Mouse (Mus musculus) cerebellum, adult 8-10 months (tissue): Measurements from ENCODE around the gene Crocc.

Source experiments
- DNase-seq: peaks from one replicate; pipeline ENCODE4 v3.0.0; 2022

Crocc gene

DNA sequence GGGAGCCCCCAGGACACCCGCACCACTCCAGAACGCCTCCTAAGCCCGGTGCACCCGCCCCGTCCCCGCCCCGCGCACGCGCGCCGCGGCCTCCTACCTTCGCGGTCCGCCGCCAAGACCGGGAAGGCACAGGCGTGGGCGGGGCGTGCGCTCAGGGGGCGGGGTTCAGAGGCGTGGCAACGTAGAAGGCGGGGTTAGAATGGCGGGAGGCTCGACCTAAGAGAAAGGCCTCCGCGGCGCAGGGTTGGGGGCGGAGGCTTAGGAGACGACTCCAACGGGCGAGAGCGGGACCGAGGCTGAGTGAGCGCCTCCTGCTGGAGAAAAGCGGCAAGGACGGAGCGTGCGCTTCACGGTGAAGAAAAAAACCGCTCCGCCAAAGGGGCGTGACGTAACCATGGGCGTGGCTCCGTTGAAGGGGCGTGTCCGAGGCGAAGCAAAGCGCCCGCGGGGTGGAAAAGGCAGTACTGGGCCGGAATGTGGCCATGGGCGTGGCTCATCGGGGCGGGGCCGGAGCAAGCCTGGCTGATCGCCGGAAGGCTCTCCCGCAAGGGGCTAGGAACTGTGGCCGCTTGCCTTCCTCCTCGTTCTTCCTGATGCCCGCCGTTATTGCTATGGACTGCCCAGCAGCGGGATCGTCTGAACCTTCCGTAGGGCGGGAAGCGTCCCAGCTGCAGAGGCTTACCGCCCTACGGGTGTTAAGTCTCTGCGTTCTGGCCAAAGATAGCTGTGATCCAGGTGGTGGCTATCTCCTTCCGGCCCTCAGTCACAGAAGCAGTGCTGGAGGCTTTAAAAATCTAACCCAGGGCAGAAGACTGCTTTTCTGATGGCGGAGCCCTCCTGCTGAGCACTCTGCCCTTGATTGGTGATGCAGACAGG is at the start of gene Crocc:
Gene Crocc, minus strand, starts transcription at position 125 of the 876 bp plus-strand sequence.
- peak; percentile 99 for DNase-seq

DNA sequence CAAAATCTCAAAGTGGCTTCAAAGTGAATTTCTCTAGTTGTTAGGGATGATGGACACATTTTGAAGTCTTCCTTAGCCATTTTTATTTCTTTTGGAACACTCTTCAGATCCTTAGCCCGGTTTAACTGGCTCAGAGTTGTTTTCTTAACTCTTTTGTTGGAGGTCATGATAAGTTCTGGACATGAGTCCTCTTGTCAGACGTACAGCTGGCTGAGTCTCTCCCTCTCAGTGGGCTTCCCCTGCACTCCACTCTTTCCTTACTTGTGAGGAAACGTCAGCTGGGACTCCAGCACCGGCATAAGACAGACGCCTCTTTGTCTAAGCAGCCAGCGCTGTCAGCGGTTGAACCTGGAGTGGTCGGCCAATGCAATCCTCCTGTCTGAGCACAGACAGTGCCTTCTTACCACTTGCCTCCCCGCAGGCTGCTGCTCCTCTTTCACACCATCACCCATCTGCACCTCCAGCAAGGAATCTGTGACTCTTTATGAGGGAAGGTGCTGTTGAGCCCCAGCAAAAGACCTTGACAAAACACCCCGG is 47.9 kb upstream of the Crocc start:
- no peak for DNase-seq

DNA sequence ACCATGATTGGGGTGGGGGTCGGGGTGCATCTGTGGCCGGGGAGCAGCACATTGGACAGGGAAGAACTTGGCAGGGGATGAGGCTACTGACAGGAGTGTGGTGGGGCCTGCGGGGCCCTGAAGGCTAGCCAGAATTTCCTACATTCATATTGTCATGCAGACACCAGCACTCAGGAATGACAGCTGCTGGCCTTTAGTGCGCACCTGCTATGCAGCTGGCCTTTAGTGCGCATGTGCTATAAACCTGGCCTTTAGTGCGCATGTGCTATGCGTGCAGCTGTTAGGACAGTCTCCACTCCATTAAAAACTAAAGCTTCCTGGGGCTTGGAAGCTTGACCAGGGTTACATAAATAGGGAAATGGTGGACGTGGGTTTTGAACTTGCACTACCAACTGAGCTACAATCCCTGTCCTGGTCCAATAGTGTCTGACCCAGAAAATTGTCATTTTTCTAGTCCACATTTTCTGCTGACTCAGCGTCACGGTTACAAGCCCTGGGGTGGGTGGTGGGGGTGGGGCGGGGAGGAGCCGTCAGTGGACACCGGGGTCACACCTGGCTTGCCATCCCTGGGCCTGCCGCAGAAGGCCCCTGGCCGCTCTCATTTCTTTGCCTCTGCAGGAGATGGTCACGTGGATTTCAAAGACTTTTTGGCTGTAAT is 46.3 kb upstream of the Crocc start:
- DNase-seq: no peak

DNA sequence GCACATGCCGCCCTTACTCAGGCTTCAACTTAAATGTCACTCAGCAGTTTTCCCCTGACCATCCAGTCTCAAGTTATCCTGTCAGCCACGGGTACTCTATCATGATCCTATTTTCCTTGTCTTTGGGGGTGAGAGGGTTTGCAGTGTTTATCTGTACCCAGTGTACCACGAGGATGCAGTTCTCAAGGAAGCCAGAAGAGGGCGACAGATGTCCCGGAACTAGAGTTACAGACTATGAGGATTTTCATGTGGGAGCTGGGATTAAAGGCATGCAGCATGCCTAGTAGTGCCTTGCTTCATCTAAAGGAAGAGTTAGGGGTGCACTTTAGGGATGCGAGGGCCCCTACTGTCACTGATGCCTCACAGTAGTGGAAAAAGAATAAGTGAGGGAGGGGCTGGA is 41.5 kb upstream of the Crocc start:
- DNase-seq: no peak

DNA sequence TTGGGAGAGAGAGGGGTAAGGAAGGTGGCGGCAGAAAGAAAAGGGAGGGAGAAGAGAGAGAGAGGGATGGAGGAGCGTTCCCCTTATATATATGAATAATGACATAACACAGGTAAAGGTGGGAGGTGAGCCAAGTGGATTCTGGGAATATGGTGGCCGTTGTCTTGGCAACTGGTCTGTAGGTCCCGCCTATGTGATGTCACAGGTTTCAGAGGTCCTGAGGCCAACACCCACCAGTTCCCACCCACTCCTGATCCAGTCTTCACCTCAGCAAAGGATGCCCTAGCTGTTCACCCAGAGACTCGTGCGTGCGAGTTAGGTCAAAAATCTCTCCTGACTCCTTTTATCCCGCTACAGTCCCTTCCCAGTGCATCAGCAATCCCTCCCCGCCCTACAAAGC is 40.9 kb upstream of the Crocc start:
- no peak for DNase-seq

DNA sequence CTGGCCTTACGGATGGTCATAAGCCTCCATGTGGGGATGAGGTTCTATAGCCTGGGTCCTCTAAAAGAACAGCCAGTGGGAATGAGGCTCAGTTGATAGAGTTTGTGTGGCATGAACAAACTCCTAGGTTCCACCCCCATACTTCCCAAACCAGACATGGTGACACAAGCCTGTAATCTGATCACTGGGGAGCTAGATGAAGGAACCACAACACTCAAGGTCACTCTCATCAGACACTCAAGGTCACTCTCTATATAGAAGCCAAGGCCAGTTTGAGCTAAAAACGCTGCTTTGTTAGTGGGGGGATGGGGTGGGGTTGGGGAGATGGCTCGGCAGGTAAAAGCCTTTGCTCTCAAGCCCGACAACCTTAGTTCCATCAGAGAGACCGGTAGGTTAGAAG is 39.6 kb upstream of the Crocc start:
- DNase-seq: no peak

DNA sequence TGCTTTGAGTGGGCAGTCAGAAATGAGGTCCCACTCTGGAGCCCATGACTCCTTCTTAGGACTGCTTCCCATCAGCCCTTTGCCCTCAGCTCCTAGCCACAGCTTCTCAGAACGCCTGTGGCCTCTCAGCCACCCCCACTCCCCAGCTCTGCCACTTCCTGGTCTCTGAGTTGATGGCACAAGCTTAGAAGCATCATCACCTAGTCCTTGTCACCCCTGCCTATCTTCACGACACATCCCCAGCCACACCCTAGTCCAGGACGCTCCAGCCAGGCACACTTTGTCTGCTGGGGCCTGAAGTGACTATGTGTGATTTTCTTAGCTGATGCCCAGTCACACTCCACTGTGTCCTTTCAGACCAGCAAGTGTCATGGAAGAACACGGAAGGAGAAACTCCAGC is 38.6 kb upstream of the Crocc start:
- DNase-seq: no peak

DNA sequence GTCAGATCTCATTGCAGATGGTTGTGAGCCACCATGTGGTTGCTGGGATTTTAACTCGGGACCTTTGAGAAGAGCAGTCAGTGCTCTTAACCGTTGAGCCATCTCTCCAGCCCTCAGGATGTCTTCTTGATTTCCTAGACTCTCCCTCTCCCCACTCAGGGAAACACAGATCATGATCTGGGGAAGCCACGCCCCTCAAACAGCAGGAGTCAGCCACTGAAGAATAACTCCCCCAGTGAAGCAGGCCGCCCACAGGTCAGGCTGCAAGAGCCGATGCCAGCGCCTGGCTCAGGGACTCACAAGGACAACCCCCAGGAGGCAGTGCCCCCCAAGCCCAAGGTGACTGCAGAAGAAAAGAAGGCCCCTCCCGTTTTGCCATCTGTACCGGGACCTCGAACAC is 36.4 kb upstream of the Crocc start:
- DNase-seq: no peak

DNA sequence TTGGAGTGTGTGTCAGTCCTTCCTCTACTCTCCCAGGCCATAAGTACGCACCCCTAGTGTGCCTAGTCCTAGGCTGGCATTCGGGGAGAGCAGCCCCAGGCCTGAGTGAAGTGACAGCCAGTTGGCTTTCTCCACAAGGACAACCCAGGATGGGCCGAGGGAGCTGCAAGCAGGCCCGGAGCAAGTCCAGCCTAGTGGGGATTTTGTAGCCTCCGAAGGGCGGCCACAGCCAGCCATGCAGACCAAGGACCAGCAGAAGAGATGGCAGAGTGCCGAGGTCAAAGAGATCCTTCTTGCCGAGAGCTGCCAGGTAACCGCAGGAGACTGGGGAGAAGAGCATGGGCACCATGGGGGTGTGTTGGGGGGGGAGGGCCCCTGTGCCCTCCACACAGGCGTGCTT is 34.7 kb upstream of the Crocc start:
- DNase-seq: no peak

DNA sequence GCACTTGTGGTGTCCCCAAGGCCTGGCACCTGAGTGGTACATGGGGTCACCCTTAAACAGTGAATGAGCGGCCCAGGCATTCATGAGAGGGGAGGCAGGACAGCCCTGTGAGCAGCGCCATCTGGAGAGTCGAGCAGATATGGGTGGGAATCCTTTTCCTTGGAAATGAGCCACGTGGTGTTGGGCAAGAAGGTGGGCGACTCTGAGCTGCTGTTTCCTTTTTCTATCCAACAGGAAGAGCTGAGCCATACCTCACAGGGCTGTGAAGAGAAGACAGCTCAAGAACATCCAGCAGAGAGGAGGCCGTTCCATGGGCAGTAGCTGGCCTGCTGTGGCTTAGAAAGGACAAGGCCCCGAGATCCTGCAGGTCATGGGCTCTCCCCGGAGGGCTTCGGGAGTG is 28.4 kb upstream of the Crocc start:
- DNase-seq: no peak

DNA sequence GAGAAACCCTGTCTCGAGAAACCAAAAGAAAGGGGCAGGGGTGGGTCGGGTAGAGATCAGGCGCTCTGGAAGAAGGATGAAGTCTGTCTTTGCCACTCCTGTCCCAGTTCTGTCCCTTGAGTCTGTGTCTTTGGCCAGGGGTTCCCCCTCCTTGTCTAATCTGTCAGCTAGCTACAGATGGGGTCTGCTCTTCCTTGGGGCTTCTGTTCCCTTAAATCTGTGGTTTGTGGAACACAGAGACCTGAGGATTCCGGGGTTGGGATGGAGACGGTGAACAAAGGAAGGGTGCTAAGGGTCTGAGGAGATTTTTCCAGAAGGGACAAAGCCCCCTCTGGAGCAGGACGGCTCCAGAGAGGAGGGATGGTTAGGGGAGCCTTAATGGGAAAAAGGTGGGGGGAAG is 27.7 kb upstream of the Crocc start, which contains the start of gene Spata21:
Gene Spata21, plus strand, starts transcription at position 301 of the 400 bp plus-strand sequence.
- no peak for DNase-seq

DNA sequence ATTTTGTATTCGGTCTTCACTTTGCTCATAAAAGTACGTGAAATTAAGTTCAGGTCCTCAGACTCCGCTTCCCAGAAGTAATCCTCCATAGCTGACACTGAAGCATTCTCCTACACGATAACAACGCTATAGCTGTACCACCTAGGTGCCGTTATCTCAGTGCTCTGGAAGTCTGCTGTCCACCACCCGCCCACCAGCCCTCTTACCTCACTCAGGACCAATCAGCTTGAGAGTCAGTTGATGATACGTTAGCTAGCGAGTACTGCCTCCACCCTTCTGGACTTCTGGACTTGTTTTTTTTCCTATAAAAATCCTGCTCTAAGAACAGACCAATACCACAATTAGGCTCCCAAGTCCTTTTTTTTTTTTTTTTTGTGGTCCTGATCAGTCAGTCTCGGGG is 26.5 kb upstream of the Crocc start:
- no peak for DNase-seq

DNA sequence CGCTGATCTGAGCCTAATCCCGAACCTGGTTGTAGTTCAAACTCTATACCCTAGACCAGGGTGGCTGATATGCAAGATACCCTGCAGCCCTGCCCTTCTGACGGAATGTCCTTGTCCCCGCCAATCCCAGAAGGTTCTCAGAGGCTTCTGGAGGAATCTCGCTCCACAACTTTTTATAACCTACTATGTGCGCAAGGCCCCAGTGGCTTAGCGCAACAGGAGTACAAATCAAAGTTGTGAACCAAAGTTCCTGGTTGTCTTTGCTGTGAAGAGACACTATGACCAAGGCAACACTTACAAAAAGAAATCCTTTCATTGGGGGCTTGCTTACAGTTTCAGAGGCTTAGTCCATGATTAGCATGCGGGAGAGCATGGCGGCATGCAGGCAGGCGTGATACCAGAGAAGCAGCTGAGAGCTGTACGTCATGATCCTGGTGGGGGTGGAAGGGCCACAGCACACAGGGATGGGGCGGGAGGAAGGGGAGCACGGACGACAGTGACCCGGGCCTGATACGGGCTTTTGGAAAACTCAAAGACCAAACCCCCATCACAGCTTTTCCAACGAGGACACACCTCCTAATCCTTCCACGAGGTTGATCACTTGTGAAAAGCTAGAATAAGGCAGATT is 18.3 kb upstream of the Crocc start:
- DNase-seq: peak; percentile 20

DNA sequence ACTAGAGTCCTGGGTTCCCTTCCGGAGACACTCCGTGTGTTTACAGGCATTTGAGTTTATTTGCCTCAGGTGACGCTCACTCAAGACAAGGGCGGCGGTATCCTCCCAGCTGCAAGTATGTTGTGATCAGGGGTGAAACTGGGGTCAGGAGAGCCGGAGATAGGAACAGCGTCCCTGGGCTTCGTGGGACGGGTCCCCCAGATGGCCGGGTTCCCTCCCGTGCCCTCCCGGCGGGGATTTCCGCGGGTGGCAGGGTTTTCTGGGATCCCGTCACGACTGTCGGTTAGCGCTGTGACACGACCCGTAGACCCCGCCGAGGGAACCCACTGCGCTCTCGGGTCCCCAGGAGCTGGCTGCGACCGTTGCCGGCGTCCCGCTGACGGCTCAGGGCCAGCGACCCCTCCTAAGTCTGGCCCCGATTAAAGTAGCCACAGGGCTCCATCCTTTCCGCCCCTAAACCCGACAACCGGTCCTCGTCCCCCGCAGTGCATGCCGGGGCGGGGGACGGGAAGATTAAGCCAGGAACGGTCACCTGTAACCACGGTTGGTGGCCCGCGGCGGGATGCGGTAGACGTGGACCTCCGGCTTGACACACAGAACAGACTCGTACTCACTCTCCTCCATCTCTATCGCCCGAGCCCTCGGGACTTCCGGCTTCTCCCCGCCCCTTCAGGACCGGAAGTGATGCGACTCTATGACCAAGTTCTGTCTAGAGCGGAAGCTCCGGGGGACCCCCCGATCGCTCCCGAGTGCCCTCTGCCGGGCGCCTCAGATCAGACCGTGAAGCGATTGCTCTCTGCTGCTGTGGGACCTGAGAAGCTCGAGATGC is 17.5 kb upstream of the Crocc start, which contains the start of gene Necap2:
Gene Necap2, minus strand, starts transcription at position 677 of the 829 bp plus-strand sequence.
- peak; percentile 93 for DNase-seq

DNA sequence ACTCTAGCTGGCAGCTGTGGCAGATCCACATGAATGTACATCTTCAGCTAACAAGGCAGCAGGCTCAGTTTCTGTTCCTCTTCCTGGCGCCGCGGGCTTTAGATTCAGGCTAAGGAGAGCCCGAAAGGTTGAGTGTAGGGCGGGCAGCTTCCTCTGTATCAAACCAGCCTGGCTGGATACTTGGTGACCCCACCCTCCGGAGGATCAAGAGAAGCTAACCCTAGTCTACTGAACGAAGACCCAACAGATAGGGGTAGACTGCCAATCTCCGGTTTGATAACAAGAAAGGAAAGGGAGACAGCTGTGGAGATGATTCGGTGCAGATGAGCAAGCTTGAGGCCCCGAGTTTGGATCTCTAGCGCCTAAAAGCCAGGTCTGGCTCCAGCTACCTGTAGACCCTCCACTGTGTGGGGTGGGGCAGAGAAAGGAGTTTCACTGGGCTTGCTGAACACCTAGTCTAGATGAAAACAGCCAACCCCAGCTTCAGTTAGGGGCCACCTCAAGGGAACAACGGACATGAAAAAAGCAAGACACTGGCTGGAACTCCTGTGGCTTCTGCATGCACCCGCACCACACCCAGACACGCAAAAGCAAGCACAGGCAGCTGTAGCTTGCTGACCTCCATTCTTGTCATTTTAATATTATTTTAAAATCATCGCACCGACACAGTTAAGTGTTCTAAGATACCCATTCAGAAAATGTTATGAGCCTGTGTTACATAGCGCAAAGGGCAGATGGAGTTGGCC is 16.6 kb upstream of the Crocc start:
- DNase-seq: peak; percentile 11

DNA sequence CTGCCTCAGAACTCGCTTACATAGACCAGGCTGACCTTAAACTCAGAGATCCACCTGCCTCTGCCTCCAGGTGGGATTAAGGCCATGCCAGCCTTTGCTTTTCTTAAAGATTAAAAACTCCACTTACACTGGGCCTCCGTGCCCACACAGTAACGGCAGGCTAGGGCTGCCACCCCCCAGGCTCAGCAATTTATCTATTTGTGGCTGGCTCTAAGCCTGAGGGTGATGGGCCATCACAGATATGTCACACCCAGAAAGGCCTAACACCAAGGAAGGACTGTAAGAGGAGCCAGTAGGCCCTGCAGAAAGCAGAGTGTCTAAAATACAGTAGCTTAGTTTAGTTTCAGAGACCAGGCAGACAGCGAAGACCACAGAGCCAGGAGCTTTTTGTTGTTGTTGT is 13.8 kb upstream of the Crocc start:
- no peak for DNase-seq

DNA sequence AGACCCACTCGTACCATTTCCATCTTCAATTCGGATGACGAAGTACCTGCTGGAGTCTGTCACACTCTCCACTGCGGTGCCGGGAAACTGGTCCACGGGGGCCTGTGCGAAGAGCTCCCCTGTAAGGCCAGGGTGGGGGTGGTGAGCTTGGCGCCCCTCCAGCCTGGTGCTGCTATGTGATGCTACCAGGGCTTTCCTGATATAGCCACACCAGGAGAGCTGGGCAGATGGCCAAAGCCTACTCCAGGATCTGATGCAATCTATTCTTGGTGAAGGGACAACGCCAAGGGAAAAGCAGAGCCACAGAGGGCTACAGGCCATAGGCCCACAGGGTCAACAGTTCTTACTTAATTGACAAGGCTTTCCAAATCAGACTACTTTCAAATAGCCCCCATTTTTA is 13.3 kb upstream of the Crocc start:
- peak; percentile 44 for DNase-seq

DNA sequence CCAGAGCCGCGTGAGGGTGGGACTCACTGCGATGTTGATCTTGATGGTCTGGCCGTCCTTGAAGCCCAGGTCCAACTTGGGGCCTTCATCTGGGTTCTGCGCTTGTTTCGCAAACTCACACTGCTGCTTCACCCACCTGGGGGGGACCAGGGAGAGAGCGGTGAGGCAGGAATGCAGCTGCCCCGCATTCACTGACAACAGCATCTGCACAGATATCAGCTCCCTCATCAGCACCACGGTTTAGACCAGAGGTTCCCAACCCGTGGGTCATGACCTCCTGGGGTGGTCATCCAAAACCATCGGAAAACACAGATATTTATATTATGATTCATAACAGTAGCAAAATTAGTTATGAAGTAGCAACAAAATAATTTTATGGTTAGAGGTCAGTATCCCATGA is 12.2 kb upstream of the Crocc start:
- no peak for DNase-seq

DNA sequence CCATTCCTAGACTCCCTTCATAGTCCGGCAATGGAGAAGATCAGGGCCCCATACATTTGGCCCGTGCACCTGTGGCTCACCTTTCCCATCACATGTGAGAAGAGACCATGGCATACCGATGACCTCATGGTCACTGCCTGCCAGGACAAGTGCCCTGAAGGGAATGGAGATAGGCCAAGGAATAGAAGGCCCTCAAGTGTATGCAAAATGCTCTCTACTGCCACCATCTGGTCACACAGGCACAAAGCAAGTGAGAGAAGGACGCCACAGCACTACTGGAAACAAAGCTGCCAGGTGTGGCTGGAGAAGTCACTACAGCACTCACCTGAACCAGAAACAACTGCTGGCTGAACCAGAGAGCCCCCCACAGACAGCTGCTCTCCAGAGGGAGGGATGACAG is 9.4 kb upstream of the Crocc start:
- DNase-seq: peak; percentile 65

DNA sequence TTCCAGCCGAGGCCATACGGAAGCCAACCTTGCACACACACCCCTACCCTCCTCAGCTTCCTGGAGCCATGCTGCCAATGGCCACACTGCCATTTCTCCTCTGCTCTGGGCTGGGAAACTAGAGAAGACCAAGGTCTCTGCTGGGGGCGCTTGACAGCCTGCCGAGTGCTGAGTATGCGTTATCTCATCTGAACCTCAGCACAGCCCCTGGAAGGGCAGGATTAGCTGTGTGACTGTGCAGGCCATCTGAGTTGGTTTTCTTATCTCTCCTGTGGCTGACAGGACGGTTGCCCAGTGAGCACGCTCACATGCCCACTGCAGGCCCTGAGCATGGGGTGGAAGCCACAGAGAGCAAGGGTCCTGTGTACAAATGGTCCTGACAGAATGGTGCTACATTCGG is 8.3 kb upstream of the Crocc start:
- DNase-seq: peak; percentile 13

DNA sequence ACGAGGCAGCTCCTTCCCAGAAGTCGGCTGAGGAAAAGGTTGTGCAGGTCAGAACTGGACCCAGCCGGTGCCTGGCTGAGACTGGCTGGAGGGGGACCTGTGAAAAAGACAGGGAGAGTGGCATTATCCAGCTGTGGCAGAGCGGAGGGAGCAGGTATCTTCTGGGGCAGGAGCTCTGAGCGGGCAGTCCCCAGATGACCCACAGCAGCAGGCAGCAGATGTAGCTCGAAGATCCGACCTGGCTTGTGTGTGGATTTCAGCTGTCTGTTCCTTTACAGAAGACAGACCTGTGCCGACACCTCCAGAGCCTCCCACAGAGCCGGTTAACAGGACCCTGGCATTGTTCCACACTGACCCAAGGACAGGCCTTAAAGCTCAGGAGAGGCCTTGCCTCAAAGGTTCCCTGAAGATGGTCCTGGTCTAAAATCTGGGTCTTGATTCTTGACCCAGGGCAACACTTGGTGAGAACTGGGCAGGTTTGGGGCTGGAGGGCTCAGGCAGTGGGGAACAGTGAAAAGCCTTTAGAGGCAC is 7.2 kb upstream of the Crocc start:
- DNase-seq: peak; percentile 42
